Mouse (Mus musculus) midbrain, embryonic 12.5 days (tissue): ENCODE measurements around the gene Vangl2. TPM values are rescaled to one million over a fixed set of nuclear protein-coding genes. Genes with fewer than 3 reads are reported as not detected.
"Not testable (repeated sequence)": the region's sequence is repeated elsewhere in the genome, so short reads cannot be mapped to it uniquely, and the experiment has no call there.

ENCODE experiments used
- ATAC-seq: fragments of 200-750 bp; cut with Nextera tagmentation; 2 replicates; pipeline ENCODE4 v1.8.0; 2017; ENCODE audit warnings: low read depth, moderate TSS enrichment, moderate library complexity; ENCODE audit not compliant: low FRiP score
- H3K27ac ChIP-seq: fragments of 300-500 bp; sonication (generic); replicated peaks from 2 replicates; pipeline ENCODE4 v1.5.1; 2016; ENCODE audit warnings: mild to moderate bottlenecking
- H3K27me3 ChIP-seq: fragments of 300-500 bp; sonication (generic); 2 replicates; pipeline ENCODE4 v1.6.1; 2016; ENCODE audit warnings: mild to moderate bottlenecking
- H3K36me3 ChIP-seq: fragments of 300-500 bp; sonication (generic); 2 replicates; pipeline ENCODE4 v1.6.1; 2016
- H3K4me1 ChIP-seq: fragments of 300-500 bp; sonication (generic); 2 replicates; pipeline ENCODE4 v1.6.1; 2016
- H3K4me2 ChIP-seq: fragments of 300-500 bp; sonication (generic); replicated peaks from 2 replicates; pipeline ENCODE4 v1.6.1; 2016; ENCODE audit warnings: mild to moderate bottlenecking, moderate library complexity
- H3K4me3 ChIP-seq: fragments of 300-500 bp; sonication (generic); 2 replicates; pipeline ENCODE4 v1.5.1; 2016; ENCODE audit warnings: mild to moderate bottlenecking
- H3K9ac ChIP-seq: fragments of 300-500 bp; sonication (generic); replicated peaks from 2 replicates; pipeline ENCODE4 v1.6.1; 2016; ENCODE audit warnings: mild to moderate bottlenecking, moderate library complexity
- H3K9me3 ChIP-seq: fragments of 300-500 bp; sonication (generic); 2 replicates; pipeline ENCODE4 v1.6.1; 2016; ENCODE audit warnings: mild to moderate bottlenecking
- whole genome bisulfite sequencing: fragments of 180-500 bp; shearing (Covaris S2); methylation state at CpG from one replicate; pipeline ENCODE4 v1.1.7; 2016; 5-methylcytosine and 5-hydroxymethylcytosine counted together
- polyA plus RNA-seq: library from polyadenylated mRNA; unstranded; fragments of >200 nt; fragmentation: Nextera tagmentation; extraction: Ambion mirVana; gene quantifications from 2 replicates; pipeline ENCODE4 v1.2.1, GENCODE M21; 2016

Gene Vangl2
- polyA plus RNA-seq, 1 experiment from 2014 or later, result 56.9 TPM

GRCm38 (mm10) chr1:171976826-171977539 is 51.3 kb downstream of the Vangl2 start:
- no peaks in the 10 kb centered on the region for H3K27me3 ChIP-seq
- ATAC-seq, result no peak
- no peaks in the 10 kb centered on the region for H3K36me3 ChIP-seq
- H3K4me2 ChIP-seq, result no peak overlapping the region
- H3K27ac ChIP-seq, result no peak overlapping the region
- WGBS, result 94% methylated on average over 14 of the region's 14 CpGs
- H3K4me3 ChIP-seq, result no peak overlapping the region
- peaks cover 6% of the 10 kb centered on the region; the same call in 1 of the 2 replicates for H3K4me1 ChIP-seq
- no peak overlapping the region for H3K9ac ChIP-seq
- no peaks in the 10 kb centered on the region for H3K9me3 ChIP-seq

DNA sequence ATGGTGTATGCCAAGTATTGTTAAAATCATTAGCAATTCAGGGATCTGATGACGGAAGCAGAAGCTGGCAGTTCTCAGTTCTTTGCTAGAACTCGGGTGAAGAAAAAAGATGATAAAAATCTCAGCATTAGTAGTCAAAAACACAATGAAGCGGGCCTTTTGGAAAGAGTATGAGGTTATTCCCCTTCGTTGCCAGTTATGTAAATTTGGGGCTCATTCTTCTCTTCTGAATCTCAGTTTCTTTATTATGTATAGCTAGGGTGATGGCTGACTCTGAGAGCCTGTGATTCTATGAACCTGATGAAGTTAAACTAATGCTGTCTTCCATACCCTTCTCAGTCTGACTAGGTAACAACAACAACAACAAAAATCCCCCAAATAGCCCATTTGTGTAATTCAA is 52.4 kb downstream of the Vangl2 start:
- Histone ChIP-seq H3K9ac (no peak overlapping the region), H3K27ac (no peak overlapping the region), H3K27me3 (no peaks in the 10 kb centered on the region), H3K4me2 (no peak overlapping the region), H3K4me1 (peaks cover 11% of the 10 kb centered on the region), H3K36me3 (no peaks in the 10 kb centered on the region), H3K9me3 (no peaks in the 10 kb centered on the region), H3K4me3 (no peak overlapping the region)
- ATAC-seq, result no peak
- WGBS, result 85% methylated on average over 4 of the region's 4 CpGs

DNA sequence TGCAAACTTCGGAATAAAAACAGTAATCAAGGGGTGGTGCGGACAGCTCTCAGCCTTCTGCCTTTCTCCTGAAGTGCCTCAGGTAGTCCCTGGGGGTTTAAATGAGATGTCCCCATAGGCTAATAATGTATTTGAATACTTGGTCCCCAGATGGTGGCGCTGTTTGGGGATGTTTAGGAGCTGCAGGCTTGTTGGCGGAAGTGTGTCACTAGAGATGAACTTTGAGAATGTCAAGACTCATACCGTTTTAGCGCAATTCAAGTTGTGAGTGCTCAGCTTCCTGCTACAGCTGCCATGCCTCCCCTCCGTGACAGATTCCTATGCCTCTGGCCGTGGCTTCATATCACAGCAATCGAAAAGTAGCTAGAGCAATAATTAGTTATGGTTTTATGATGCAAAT is 52.9 kb downstream of the Vangl2 start:
- Histone ChIP-seq H3K4me2 (no peak overlapping the region), H3K9me3 (no peaks in the 10 kb centered on the region), H3K36me3 (no peaks in the 10 kb centered on the region), H3K27ac (no peak overlapping the region), H3K9ac (no peak overlapping the region), H3K27me3 (no peaks in the 10 kb centered on the region), H3K4me3 (no peak overlapping the region), H3K4me1 (peaks cover 15% of the 10 kb centered on the region)
- ATAC-seq, result no peak
- 90% methylated on average over 9 of the region's 9 CpGs for WGBS

GRCm38 (mm10) chr1:171974361-171974760 is 53.9 kb downstream of the Vangl2 start:
- H3K4me1 ChIP-seq, H3K27me3 ChIP-seq, H3K4me3 ChIP-seq, H3K27ac ChIP-seq, H3K9me3 ChIP-seq, ATAC-seq, H3K4me2 ChIP-seq, H3K9ac ChIP-seq, H3K36me3 ChIP-seq: not testable (repeated sequence)
- WGBS, result 94% methylated on average over 2 of the region's 2 CpGs

GRCm38 (mm10) chr1:171970854-171971586 is 57.2 kb downstream of the Vangl2 start:
- peak overlapping the region; percentile 26 for H3K27ac ChIP-seq
- ATAC-seq, result peak; percentile 60
- H3K36me3 ChIP-seq, result no peaks in the 10 kb centered on the region

GRCm38 (mm10) chr1:171969221-171969620 is 59.0 kb downstream of the Vangl2 start:
- Histone ChIP-seq H3K9ac (no peak overlapping the region), H3K4me3 (no peak overlapping the region), H3K36me3 (no peaks in the 10 kb centered on the region), H3K27ac (no peak overlapping the region), H3K9me3 (no peaks in the 10 kb centered on the region), H3K4me1 (peaks cover 9% of the 10 kb centered on the region), H3K27me3 (no peaks in the 10 kb centered on the region), H3K4me2 (no peak overlapping the region)
- ATAC-seq, result no peak
- 91% methylated on average over 6 of the region's 6 CpGs for WGBS

More at GRCm38 (mm10) chr1:171970854-171971586, 57.2 kb downstream of the Vangl2 start:
- Histone ChIP-seq H3K4me3 (no peak overlapping the region), H3K4me1 (peaks cover 9% of the 10 kb centered on the region), H3K9ac (no peak overlapping the region), H3K4me2 (no peak overlapping the region), H3K9me3 (no peaks in the 10 kb centered on the region), H3K27me3 (no peaks in the 10 kb centered on the region)
- 32% methylated on average over 10 of the region's 10 CpGs for WGBS

DNA sequence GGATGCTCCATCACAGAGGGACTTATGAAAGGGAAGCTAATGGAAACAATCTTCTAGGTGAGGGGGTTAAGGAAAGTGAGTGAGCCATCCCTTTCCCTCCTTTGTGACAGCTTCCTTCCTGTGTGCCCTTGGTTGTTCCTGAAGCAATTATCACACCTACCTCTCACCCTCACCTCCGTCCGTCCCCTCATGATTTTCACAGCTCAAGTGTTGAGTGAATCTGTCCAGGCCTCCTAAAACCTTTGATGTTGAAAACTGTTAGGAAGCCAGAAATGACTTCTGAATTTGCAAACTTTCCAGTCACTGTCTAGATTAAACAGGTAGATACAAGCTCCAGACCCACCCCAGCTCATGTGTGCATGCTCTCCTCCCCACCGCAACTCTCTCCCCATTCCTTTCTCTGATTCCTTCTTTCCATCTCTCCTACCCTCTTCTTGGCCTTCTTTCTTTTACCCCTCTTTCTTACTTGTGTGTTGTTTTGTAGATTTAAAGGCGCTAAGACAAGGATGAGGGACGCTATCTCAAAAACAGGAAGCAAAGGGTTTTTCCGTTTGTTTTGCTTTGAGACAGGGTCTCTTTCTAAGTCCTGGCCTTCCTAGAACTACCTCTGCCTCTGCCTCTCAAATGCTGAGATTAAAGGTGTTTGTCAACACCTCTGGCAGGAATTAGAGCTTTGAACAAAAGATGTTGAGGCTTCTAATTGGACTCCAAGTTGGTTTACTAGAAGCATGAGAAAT is 62.0 kb downstream of the Vangl2 start:
- Histone ChIP-seq H3K4me1 (peaks cover 8% of the 10 kb centered on the region), H3K4me3 (no peak overlapping the region), H3K36me3 (no peaks in the 10 kb centered on the region), H3K27ac (no peak overlapping the region), H3K27me3 (no peaks in the 10 kb centered on the region), H3K4me2 (no peak overlapping the region), H3K9me3 (no peaks in the 10 kb centered on the region), H3K9ac (no peak overlapping the region)
- 93% methylated on average over 6 of the region's 6 CpGs for WGBS
- ATAC-seq, result no peak

DNA sequence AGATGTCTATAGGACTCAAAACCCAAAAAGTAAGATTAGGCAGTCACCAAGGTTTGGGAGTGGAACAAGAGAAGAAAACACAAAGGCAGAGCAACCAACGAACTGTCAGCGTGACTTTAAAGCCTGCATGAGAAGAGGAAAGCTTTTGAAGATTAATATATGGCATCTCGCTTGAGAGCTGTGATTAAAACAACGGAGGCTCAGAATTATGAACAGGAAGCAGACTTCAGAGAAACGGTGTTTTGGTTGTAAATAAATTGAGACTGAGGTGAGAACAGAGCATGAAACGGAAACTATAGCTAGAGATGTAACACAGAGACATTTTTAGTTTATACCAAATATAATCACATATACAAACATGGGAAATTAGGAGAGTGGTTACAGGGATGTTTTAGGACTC is 64.6 kb downstream of the Vangl2 start:
- no peak overlapping the region for H3K4me2 ChIP-seq
- no peak for ATAC-seq
- no peaks in the 10 kb centered on the region for H3K36me3 ChIP-seq
- no peaks in the 10 kb centered on the region for H3K9me3 ChIP-seq
- 87% methylated on average over 6 of the region's 6 CpGs for WGBS
- no peaks in the 10 kb centered on the region for H3K4me1 ChIP-seq
- no peak overlapping the region for H3K27ac ChIP-seq
- no peak overlapping the region for H3K4me3 ChIP-seq
- no peaks in the 10 kb centered on the region for H3K27me3 ChIP-seq
- H3K9ac ChIP-seq, result no peak overlapping the region

- no peak overlapping the region for H3K27ac ChIP-seq
- no peaks in the 10 kb centered on the region for H3K4me1 ChIP-seq
- H3K9me3 ChIP-seq, result no peaks in the 10 kb centered on the region
- no peaks in the 10 kb centered on the region for H3K27me3 ChIP-seq
- H3K9ac ChIP-seq, result no peak overlapping the region
- no peak overlapping the region for H3K4me2 ChIP-seq
- H3K36me3 ChIP-seq, result no peaks in the 10 kb centered on the region
- no peak overlapping the region for H3K4me3 ChIP-seq
- ATAC-seq, result no peak
- WGBS, result 91% methylated on average over 6 of the region's 6 CpGs
Measured at GRCm38 (mm10) chr1:171961704-171962103, 66.5 kb downstream of the Vangl2 start.

DNA sequence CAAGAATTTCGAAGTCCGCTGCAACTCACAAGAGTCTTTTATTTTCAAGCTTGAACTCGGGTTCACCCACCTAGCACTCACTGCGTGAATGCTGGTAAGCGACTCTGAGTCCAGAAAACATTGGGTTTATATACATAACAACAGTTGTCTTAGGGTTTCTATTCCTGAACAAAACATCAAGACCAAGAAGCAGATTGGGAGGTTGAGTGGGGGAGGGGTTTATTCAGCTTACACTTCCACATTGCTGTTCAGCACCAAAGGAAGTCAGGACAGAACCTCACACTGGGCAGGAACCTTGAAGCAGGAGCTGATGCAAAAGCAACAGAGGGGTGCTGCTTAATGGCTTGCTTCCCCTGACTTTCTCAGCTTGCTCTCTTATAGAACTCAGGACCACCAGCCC is 67.5 kb downstream of the Vangl2 start:
- 90% methylated on average over 5 of the region's 5 CpGs for WGBS
- no peaks in the 10 kb centered on the region for H3K27me3 ChIP-seq
- no peaks in the 10 kb centered on the region for H3K36me3 ChIP-seq
- H3K4me3 ChIP-seq, result no peak overlapping the region
- H3K9ac ChIP-seq, result no peak overlapping the region
- no peak overlapping the region for H3K27ac ChIP-seq
- H3K4me2 ChIP-seq, result no peak overlapping the region
- H3K9me3 ChIP-seq, result no peaks in the 10 kb centered on the region
- ATAC-seq, result no peak
- H3K4me1 ChIP-seq, result no peaks in the 10 kb centered on the region

- Histone ChIP-seq H3K4me1 (no peaks in the 10 kb centered on the region), H3K36me3 (no peaks in the 10 kb centered on the region), H3K27me3 (no peaks in the 10 kb centered on the region), H3K9ac (no peak overlapping the region), H3K4me3 (no peak overlapping the region), H3K27ac (no peak overlapping the region), H3K4me2 (no peak overlapping the region), H3K9me3 (no peaks in the 10 kb centered on the region)
- no peak for ATAC-seq
- 83% methylated on average over 2 of the region's 2 CpGs for WGBS
Measured at GRCm38 (mm10) chr1:171957411-171957810, 70.8 kb downstream of the Vangl2 start.

DNA sequence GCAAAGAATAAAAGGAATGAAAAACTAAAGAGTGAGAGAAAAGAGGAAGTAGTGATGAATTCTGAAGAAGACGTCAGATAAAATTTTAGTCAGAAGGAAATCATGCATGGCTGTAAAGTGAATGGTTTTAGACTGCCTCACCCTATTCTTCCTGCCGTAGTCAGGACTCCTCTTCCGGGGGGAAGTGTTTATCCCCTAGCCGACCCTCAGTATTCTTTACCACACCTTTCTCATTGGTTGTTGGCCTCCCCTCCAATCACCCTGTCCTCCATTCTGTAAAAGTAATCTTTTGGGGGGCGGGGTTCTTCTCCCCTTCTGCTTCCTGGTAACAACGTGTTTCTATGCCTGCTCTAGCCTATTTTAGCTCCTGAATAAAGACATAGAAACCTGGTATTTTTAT is 73.2 kb downstream of the Vangl2 start:
- no peak for ATAC-seq
- Histone ChIP-seq H3K4me1 (no peaks in the 10 kb centered on the region), H3K36me3 (no peaks in the 10 kb centered on the region)

More for the DNA sequence above, 73.2 kb downstream of the Vangl2 start:
- no peak overlapping the region for H3K27ac ChIP-seq
- no peak overlapping the region for H3K4me2 ChIP-seq
- no peaks in the 10 kb centered on the region for H3K9me3 ChIP-seq
- 77% methylated on average over 6 of the region's 6 CpGs for WGBS
- H3K27me3 ChIP-seq, result no peaks in the 10 kb centered on the region
- no peak overlapping the region for H3K4me3 ChIP-seq
- H3K9ac ChIP-seq, result no peak overlapping the region
